Mouse (Mus musculus): ENCODE data around the gene Gm28729. TPM values are rescaled to one million over a fixed set of nuclear protein-coding genes. Genes with fewer than 3 reads are reported as not detected.

Gene Gm28729
- polyA plus RNA-seq, 1 experiment: not detected

DNA sequence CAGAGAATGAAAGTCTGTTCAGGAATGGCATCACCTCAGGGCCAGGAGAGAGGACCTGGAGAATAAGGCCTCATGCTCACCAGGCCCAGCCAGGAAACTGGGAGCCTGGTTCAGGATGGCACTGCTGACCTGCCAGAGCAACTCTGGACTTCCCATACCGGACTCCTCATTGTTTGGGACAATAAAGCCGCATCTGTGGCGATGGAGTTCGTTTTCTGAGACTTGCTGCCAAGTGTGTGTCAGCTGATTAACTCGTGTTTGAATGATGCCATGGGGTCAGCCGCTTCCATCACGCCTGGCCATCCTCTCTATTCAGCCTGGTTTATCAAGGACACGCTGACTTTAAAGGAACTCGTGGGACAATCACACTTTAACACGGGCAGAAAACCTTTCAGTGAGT is 61.4 kb downstream of the Gm28729 start:
- TF ChIP-seq POLR2A (IDR thresholded peaks at IDR 0.05; ENCODE audit: low read depth, low read length) (no peak), CTCF (IDR thresholded peaks at IDR 0.05; ENCODE audit: extremely low read depth, insufficient read length, insufficient replicate concordance, low read depth, low read length) (no peak)
- H3K27ac ChIP-seq (ENCODE audit: insufficient read depth, low read depth, low read length): no peak overlapping the region
- H3K4me1 ChIP-seq (ENCODE audit: control insufficient read depth, insufficient read depth, insufficient read length, low read length): 0 out of 2 replicates have a peak, but pooled peaks cover 2% of the 10 kb centered on the region
- no peak overlapping the region for H3K4me3 ChIP-seq (ENCODE audit: low read depth, low read length)
- WGBS: 77% methylated on average over 10 of the region's 10 CpGs
- H3K27me3 ChIP-seq (ENCODE audit: control insufficient read depth, insufficient read depth, low read length): no peaks in the 10 kb centered on the region
- H3K36me3 ChIP-seq (ENCODE audit: control insufficient read depth, insufficient read depth, low read length): peaks cover 2% of the 10 kb centered on the region; the same call in 1 of the 2 replicates

DNA sequence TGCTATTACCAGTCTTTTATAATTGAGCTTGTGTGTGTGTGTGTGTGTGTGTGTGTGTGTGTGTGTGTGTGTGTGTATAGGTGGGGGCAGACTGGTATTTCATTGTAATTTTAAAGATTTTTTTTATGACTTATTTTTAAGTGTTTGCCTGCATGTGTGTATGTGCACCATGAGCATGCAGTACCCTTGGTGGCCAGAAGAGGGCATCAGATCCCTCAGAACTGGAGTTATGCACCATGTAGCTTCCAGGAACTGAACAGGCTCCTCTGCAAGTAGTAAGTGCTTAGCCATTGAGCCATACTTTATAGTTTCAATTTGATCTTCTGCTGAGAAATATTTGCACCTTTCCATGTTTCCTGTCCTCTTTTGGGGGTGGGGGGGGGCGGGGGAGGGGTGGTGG is 63.5 kb downstream of the Gm28729 start:
- Histone ChIP-seq H3K4me1 (ENCODE audit: control insufficient read depth, insufficient read depth, insufficient read length, low read length) (0 out of 2 replicates have a peak, but pooled peaks cover 2% of the 10 kb centered on the region), H3K4me3 (ENCODE audit: low read depth, low read length) (no peak overlapping the region), H3K27ac (ENCODE audit: insufficient read depth, low read depth, low read length) (no peak overlapping the region), H3K27me3 (ENCODE audit: control insufficient read depth, insufficient read depth, low read length) (no peaks in the 10 kb centered on the region), H3K36me3 (ENCODE audit: control insufficient read depth, insufficient read depth, low read length) (no peaks in the 10 kb centered on the region)
- TF ChIP-seq CTCF (IDR thresholded peaks at IDR 0.05; ENCODE audit: extremely low read depth, insufficient read length, insufficient replicate concordance, low read depth, low read length) (no peak), POLR2A (IDR thresholded peaks at IDR 0.05; ENCODE audit: low read depth, low read length) (no peak)
- WGBS: 35% methylated on average over 1 of the region's 1 CpGs

DNA sequence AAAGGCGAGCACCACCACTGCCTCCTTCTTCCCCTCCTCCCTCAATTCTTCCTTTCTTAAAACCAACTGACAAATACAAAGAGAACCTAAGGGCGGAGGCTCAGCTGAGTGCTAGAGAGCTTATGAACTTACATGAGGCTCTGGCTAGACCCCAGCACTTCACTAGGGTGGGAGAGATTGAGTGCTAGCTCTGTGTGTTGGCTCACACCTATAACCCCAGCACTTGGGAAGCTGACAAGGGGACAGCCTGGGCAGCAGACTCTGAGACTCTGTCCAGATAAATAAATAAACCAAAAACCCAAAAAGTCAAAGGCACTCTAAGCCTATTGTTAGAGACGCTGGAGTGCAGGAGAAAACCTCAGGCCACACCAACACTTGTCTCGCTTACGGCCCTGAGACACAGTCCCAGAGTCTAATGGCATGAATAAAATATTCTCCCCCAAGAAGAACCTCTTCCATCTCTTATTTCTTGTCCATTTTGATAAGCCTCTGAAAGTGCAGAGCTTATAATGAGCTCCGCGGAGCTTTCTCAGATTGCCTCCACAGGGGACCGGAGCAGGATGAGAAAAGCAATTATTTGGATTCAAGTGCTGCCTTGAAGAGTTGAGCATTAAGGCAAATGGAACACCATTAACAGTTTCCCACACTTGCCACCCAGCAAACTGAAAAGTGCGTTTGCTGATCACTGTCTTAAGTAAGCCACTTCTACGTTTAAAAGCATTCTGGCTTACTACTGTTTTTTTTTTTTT is 64.8 kb downstream of the Gm28729 start:
- WGBS: 86% methylated on average over 10 of the region's 10 CpGs
- H3K4me1 ChIP-seq (ENCODE audit: control insufficient read depth, insufficient read depth, insufficient read length, low read length): 0 out of 2 replicates have a peak, but pooled peaks cover 2% of the 10 kb centered on the region
- H3K36me3 ChIP-seq (ENCODE audit: control insufficient read depth, insufficient read depth, low read length): no peaks in the 10 kb centered on the region
- no peaks in the 10 kb centered on the region for H3K27me3 ChIP-seq (ENCODE audit: control insufficient read depth, insufficient read depth, low read length)
- H3K27ac ChIP-seq (ENCODE audit: insufficient read depth, low read depth, low read length): no peak overlapping the region
- TF ChIP-seq POLR2A (IDR thresholded peaks at IDR 0.05; ENCODE audit: low read depth, low read length) (no peak), CTCF (IDR thresholded peaks at IDR 0.05; ENCODE audit: extremely low read depth, insufficient read length, insufficient replicate concordance, low read depth, low read length) (no peak)
- no peak overlapping the region for H3K4me3 ChIP-seq (ENCODE audit: low read depth, low read length)

DNA sequence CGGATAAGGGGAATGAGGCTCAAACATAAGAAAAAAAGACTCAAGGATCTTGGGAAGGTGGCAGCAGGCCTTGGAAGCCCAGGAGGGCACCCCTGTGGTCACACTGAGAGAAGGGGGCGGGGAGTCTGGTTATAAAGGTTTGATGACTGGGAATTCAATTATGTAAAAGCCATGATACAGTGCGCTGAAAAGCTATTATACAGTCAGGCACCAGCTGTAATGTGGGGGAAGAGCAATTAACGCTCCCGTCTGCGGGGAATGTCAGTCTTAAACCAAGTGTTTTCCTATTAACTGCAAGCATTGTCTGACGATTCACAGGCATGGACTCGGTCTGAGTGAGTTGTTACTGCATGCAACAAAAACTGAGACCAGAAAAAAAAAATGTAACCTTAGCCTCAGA is 69.4 kb downstream of the Gm28729 start:
- 79% methylated on average over 8 of the region's 8 CpGs for WGBS
- H3K4me1 ChIP-seq (ENCODE audit: control insufficient read depth, insufficient read depth, insufficient read length, low read length): no peaks in the 10 kb centered on the region
- TF ChIP-seq POLR2A (IDR thresholded peaks at IDR 0.05; ENCODE audit: low read depth, low read length): no peak
- TF ChIP-seq CTCF (IDR thresholded peaks at IDR 0.05; ENCODE audit: extremely low read depth, insufficient read length, insufficient replicate concordance, low read depth, low read length): no peak
- no peaks in the 10 kb centered on the region for H3K27me3 ChIP-seq (ENCODE audit: control insufficient read depth, insufficient read depth, low read length)
- H3K36me3 ChIP-seq (ENCODE audit: control insufficient read depth, insufficient read depth, low read length): no peaks in the 10 kb centered on the region
- no peak overlapping the region for H3K27ac ChIP-seq (ENCODE audit: insufficient read depth, low read depth, low read length)
- no peak overlapping the region for H3K4me3 ChIP-seq (ENCODE audit: low read depth, low read length)

DNA sequence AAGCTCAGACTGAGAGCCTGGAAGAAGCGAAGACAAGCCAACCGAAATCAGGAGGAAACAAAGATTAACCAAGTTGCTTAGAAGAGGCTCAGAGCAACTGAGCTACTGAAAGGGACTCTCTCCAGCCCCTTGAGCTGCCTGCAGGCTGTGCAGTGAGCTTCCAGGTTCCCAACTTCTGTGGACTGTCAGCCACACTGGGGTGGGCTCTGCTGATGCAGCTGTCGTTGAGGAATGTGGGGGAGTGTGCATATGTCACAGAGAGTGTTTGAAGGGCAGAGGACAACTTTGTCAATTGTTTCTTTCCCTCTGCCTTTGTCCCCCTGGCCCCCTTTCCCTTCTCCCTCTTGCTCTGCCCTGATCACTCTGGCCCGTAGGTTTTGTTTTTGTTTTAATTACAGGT is 72.1 kb downstream of the Gm28729 start:
- 78% methylated on average over 4 of the region's 4 CpGs for WGBS
- Histone ChIP-seq H3K27me3 (ENCODE audit: control insufficient read depth, insufficient read depth, low read length) (no peaks in the 10 kb centered on the region), H3K4me3 (ENCODE audit: low read depth, low read length) (no peak overlapping the region), H3K36me3 (ENCODE audit: control insufficient read depth, insufficient read depth, low read length) (no peaks in the 10 kb centered on the region), H3K4me1 (ENCODE audit: control insufficient read depth, insufficient read depth, insufficient read length, low read length) (no peaks in the 10 kb centered on the region), H3K27ac (ENCODE audit: insufficient read depth, low read depth, low read length) (no peak overlapping the region)
- TF ChIP-seq CTCF (IDR thresholded peaks at IDR 0.05; ENCODE audit: extremely low read depth, insufficient read length, insufficient replicate concordance, low read depth, low read length) (no peak), POLR2A (IDR thresholded peaks at IDR 0.05; ENCODE audit: low read depth, low read length) (no peak)

DNA sequence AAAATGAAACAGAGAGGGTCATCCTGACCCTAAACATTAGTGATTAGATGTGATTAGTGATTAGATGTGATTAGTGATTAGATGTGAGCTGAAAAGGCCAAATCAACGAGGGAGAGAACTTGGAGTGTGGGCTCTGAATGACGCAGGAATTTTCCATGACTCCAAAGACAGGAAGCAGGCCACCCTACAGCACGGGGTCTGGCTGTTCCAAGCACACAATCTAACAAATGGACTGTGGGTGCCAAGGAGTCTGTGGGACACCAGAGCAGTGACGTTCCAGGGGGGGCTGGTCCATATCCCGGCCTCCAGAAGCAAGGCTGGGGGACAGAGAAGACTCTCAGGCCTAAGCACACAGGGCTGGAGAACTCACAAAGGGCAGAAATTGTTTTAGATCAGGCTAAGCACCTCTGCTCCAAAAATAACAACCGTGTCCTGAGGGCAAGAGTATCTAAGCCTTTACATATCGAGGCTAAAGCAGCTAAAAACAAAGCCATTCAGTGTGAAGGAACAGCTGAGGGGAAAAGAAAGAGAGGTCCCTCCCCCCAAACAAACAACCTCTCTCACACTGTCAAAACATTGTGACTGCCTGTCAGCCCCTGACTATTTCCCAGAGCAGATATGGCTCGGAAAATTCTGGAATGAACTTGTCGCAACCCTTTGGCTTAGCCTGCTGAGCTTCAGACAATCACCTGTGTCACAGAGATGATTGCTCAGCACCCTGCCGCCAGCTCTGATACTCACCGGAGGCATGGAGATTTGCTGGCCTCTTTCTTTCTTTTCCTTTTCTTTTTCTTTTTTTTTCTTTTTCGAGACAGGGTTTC is 74.0 kb downstream of the Gm28729 start:
- Histone ChIP-seq H3K27ac (ENCODE audit: insufficient read depth, low read depth, low read length) (no peak overlapping the region), H3K36me3 (ENCODE audit: control insufficient read depth, insufficient read depth, low read length) (no peaks in the 10 kb centered on the region), H3K4me1 (ENCODE audit: control insufficient read depth, insufficient read depth, insufficient read length, low read length) (no peaks in the 10 kb centered on the region), H3K27me3 (ENCODE audit: control insufficient read depth, insufficient read depth, low read length) (no peaks in the 10 kb centered on the region), H3K4me3 (ENCODE audit: low read depth, low read length) (no peak overlapping the region)
- WGBS: 67% methylated on average over 12 of the region's 12 CpGs
- TF ChIP-seq CTCF (IDR thresholded peaks at IDR 0.05; ENCODE audit: extremely low read depth, insufficient read length, insufficient replicate concordance, low read depth, low read length): no peak
- no peak for TF ChIP-seq POLR2A (IDR thresholded peaks at IDR 0.05; ENCODE audit: low read depth, low read length)

DNA sequence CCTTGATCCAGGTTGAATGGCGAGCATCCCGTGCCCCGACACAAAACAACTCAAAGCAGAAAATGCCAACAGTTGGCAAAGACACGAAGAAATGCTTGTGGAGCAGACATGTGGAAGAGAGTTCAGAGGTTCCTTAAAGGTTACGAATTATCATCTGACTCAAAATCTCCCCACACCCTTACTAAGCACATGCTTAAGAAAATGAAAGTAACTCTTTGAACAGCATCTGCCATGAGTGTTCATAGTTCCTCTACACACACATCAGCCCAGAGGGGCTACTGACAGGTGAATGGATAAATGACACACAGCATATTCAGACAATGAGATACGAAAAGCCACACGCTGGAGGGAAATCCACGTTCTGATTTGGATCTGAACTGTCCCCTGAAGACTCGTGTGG is 75.5 kb downstream of the Gm28729 start:
- no peak for TF ChIP-seq CTCF (IDR thresholded peaks at IDR 0.05; ENCODE audit: extremely low read depth, insufficient read length, insufficient replicate concordance, low read depth, low read length)
- no peak for TF ChIP-seq POLR2A (IDR thresholded peaks at IDR 0.05; ENCODE audit: low read depth, low read length)
- Histone ChIP-seq H3K27me3 (ENCODE audit: control insufficient read depth, insufficient read depth, low read length) (no peaks in the 10 kb centered on the region), H3K36me3 (ENCODE audit: control insufficient read depth, insufficient read depth, low read length) (no peaks in the 10 kb centered on the region), H3K4me1 (ENCODE audit: control insufficient read depth, insufficient read depth, insufficient read length, low read length) (no peaks in the 10 kb centered on the region), H3K4me3 (ENCODE audit: low read depth, low read length) (no peak overlapping the region), H3K27ac (ENCODE audit: insufficient read depth, low read depth, low read length) (no peak overlapping the region)
- WGBS: 82% methylated on average over 9 of the region's 9 CpGs
